Mouse (Mus musculus) liver, embryonic 16.5 days (tissue): ENCODE measurements around the gene Tpd52l2. TPM values are rescaled to one million over a fixed set of nuclear protein-coding genes. Genes with fewer than 3 reads are reported as not detected.

Source experiments
- ATAC-seq: fragments of 200-750 bp; cut with Nextera tagmentation; 2 replicates; pipeline ENCODE4 v1.8.0; 2017; ENCODE audit warnings: low read depth, mild to moderate bottlenecking, moderate number of reproducible peaks, moderate library complexity
- H3K27ac ChIP-seq: fragments of 300-500 bp; sonication (generic); 2 replicates; pipeline ENCODE4 v1.5.1; 2014; ENCODE audit warnings: mild to moderate bottlenecking, low read length
- H3K27me3 ChIP-seq: fragments of 300-500 bp; sonication (generic); 2 replicates; pipeline ENCODE4 v1.6.1; 2014; ENCODE audit warnings: low read depth, low read length, mixed read lengths; ENCODE audit not compliant: control insufficient read depth, insufficient read depth
- H3K36me3 ChIP-seq: fragments of 300-500 bp; sonication (generic); 2 replicates; pipeline ENCODE4 v1.6.1; 2014; ENCODE audit warnings: mild to moderate bottlenecking; ENCODE audit not compliant: control insufficient read depth, insufficient read depth
- H3K4me1 ChIP-seq: fragments of 300-500 bp; sonication (generic); 2 replicates; pipeline ENCODE4 v1.6.1; 2014; ENCODE audit warnings: low read depth, low read length, mixed read lengths; ENCODE audit not compliant: control insufficient read depth
- H3K4me2 ChIP-seq: fragments of 300-500 bp; sonication (generic); 2 replicates; pipeline ENCODE4 v1.6.1; 2014; ENCODE audit warnings: low read depth, low read length, mixed read lengths
- H3K4me3 ChIP-seq: fragments of 300-500 bp; sonication (generic); 2 replicates; pipeline ENCODE4 v1.5.1; 2014; ENCODE audit warnings: low read depth, mild to moderate bottlenecking, low read length
- H3K9ac ChIP-seq: fragments of 300-500 bp; sonication (generic); 2 replicates; pipeline ENCODE4 v1.6.1; 2014; ENCODE audit warnings: low read depth, low read length
- H3K9me3 ChIP-seq: fragments of 300-500 bp; sonication (generic); replicated peaks from 2 replicates; pipeline ENCODE4 v1.6.1; 2016; ENCODE audit warnings: low read length; ENCODE audit not compliant: control insufficient read depth
- WGBS: fragments of 180-500 bp; shearing (Covaris S2); extraction: QIAGEN DNeasy Blood & Tissue Kit; methylation state at CpG from one replicate; pipeline ENCODE4 v1.1.7; 2014; ENCODE audit not compliant: insufficient replicate concordance; 5-methylcytosine and 5-hydroxymethylcytosine counted together
- polyA plus RNA-seq: library from polyadenylated mRNA; unstranded; fragments of >200 nt; fragmentation: Nextera tagmentation; extraction: Ambion mirVana; gene quantifications from 2 replicates; pipeline ENCODE4 v1.2.1, GENCODE M21; 2015

Gene Tpd52l2
- polyA plus RNA-seq, 1 experiment from 2014 or later: 62.7 TPM

GRCm38 (mm10) chr2:181483562-181484318, 13.2 kb upstream of the Tpd52l2 start:
- H3K4me3 ChIP-seq: no peak overlapping the region
- H3K36me3 ChIP-seq: no peaks in the 10 kb centered on the region
- peak overlapping the region; percentile 41; the same call in 1 of the 2 replicates for H3K9ac ChIP-seq
- peak; percentile 35; the same call in 1 of the 2 replicates for ATAC-seq
- H3K4me2 ChIP-seq: peak overlapping the region; percentile 17; the same call in 1 of the 2 replicates
- no peak overlapping the region; the same call in 1 of the 2 replicates for H3K27ac ChIP-seq
- WGBS: 21% methylated on average over 7 of the region's 7 CpGs
- no peaks in the 10 kb centered on the region for H3K9me3 ChIP-seq
- no peaks in the 10 kb centered on the region for H3K27me3 ChIP-seq
- peaks cover 23% of the 10 kb centered on the region for H3K4me1 ChIP-seq

GRCm38 (mm10) chr2:181484456-181485233, 12.3 kb upstream of the Tpd52l2 start:
- Histone ChIP-seq H3K9me3 (no peaks in the 10 kb centered on the region), H3K27me3 (no peaks in the 10 kb centered on the region), H3K4me1 (peaks cover 23% of the 10 kb centered on the region), H3K9ac (no peak overlapping the region), H3K36me3 (no peaks in the 10 kb centered on the region), H3K27ac (no peak overlapping the region), H3K4me3 (no peak overlapping the region), H3K4me2 (no peak overlapping the region)
- WGBS: 43% methylated on average over 6 of the region's 6 CpGs
- ATAC-seq: no peak

- Histone ChIP-seq H3K36me3 (no peaks in the 10 kb centered on the region), H3K27ac (no peak overlapping the region), H3K9ac (no peak overlapping the region), H3K27me3 (no peaks in the 10 kb centered on the region), H3K9me3 (no peaks in the 10 kb centered on the region), H3K4me3 (no peak overlapping the region), H3K4me2 (no peak overlapping the region), H3K4me1 (peaks cover 23% of the 10 kb centered on the region)
- ATAC-seq: no peak
- WGBS: 53% methylated on average over 1 of the region's 1 CpGs
These were observed 11.2 kb upstream of the Tpd52l2 start for GRCm38 (mm10) chr2:181485741-181486140.

- peak overlapping the region; percentile 31; the same call in 1 of the 2 replicates for H3K27ac ChIP-seq
- no peak overlapping the region for H3K9ac ChIP-seq
- H3K4me3 ChIP-seq: no peak overlapping the region
- no peaks in the 10 kb centered on the region for H3K9me3 ChIP-seq
- WGBS: 33% methylated on average over 5 of the region's 5 CpGs
- H3K4me1 ChIP-seq: peaks cover 30% of the 10 kb centered on the region
- no peaks in the 10 kb centered on the region for H3K27me3 ChIP-seq
- H3K36me3 ChIP-seq: no peaks in the 10 kb centered on the region
- peak; percentile 49 for ATAC-seq
- H3K4me2 ChIP-seq: no peak overlapping the region
These were observed 9.3 kb upstream of the Tpd52l2 start for GRCm38 (mm10) chr2:181487338-181488277.

GRCm38 (mm10) chr2:181491432-181492205, 5.3 kb upstream of the Tpd52l2 start:
- no peaks in the 10 kb centered on the region for H3K9me3 ChIP-seq
- ATAC-seq: peak; percentile 58
- 20% methylated on average over 7 of the region's 7 CpGs for WGBS
- peak overlapping the region; percentile 24 for H3K4me2 ChIP-seq
- H3K4me3 ChIP-seq: no peak overlapping the region
- no peaks in the 10 kb centered on the region for H3K27me3 ChIP-seq
- peaks cover 16% of the 10 kb centered on the region for H3K4me1 ChIP-seq
- H3K36me3 ChIP-seq: no peaks in the 10 kb centered on the region
- H3K9ac ChIP-seq: no peak overlapping the region
- no peak overlapping the region for H3K27ac ChIP-seq

- Histone ChIP-seq H3K27me3 (no peaks in the 10 kb centered on the region), H3K27ac (no peak overlapping the region), H3K36me3 (no peaks in the 10 kb centered on the region), H3K9me3 (no peaks in the 10 kb centered on the region), H3K4me2 (peak overlapping the region; percentile 24), H3K4me3 (no peak overlapping the region), H3K9ac (no peak overlapping the region), H3K4me1 (peaks cover 14% of the 10 kb centered on the region)
- ATAC-seq: no peak
- WGBS: 15% methylated on average over 3 of the region's 3 CpGs
These were observed 4.7 kb upstream of the Tpd52l2 start for GRCm38 (mm10) chr2:181492206-181492605.

GRCm38 (mm10) chr2:181493156-181493927, 3.6 kb upstream of the Tpd52l2 start, which contains the start of gene Abhd16b:
TSS of gene Abhd16b (plus strand) at chr2:181493206.
- Histone ChIP-seq H3K4me1 (peaks cover 17% of the 10 kb centered on the region), H3K4me3 (no peak within 1 kb of the TSS), H3K36me3 (no peaks in the 10 kb centered on the region), H3K27me3 (no peaks in the 10 kb centered on the region), H3K4me2 (peak within 1 kb of the TSS; percentile 24), H3K9me3 (no peaks in the 10 kb centered on the region), H3K9ac (no peak within 1 kb of the TSS), H3K27ac (no peak within 1 kb of the TSS)
- ATAC-seq: no peak
- WGBS: 87% methylated on average over 31 of the region's 31 CpGs
